ENCODE assay signal across 9 mouse cellular contexts in genomic region chr16:18127871-18128563, GRCm38 (mm10). TPM values are rescaled to one million over a fixed set of nuclear protein-coding genes. Genes with fewer than 3 reads are reported as not detected.
DNase-seq lines count a peak whose midpoint lies in the region; ATAC-seq and TF ChIP-seq lines count a peak whose summit lies in the region.
"Had no signal": no experiment of that assay in that cellular context is flagged by ENCODE, and none has a peak within 500 bp of the region (broad histone marks: within the 10 kb centered on the region; RNA-seq: fewer than 3 reads in every experiment).

No protein-coding gene starts in this region.

- no peak overlapping the region for H3K27ac ChIP-seq in testis, adult 2 months (ENCODE audit: control insufficient read depth, insufficient read depth, low read depth, low read length)
- H3K27ac ChIP-seq in hindbrain, embryonic 13.5 days, result peak overlapping the region; percentile 89
- peak overlapping the region; percentile 88 for H3K27ac ChIP-seq in midbrain, embryonic 14.5 days (replicated peaks; ENCODE audit: low read depth, low read length)

- H3K36me3 ChIP-seq in testis, adult 2 months (ENCODE audit: control insufficient read depth, insufficient read depth, low read length), result no peaks in the 10 kb centered on the region
- H3K36me3 ChIP-seq in hindbrain, embryonic 13.5 days, result no peaks in the 10 kb centered on the region
- no peaks in the 10 kb centered on the region for H3K36me3 ChIP-seq in midbrain, embryonic 14.5 days (ENCODE audit: control insufficient read depth, insufficient read depth, low read length)

- TF ChIP-seq POLR2A in testis, adult 2 months (IDR thresholded peaks at IDR 0.05; ENCODE audit: control insufficient read depth, low read depth, low read length), result no peak

- TF ChIP-seq CTCF in testis, adult 2 months (IDR thresholded peaks at IDR 0.05; ENCODE audit: control insufficient read depth, insufficient read depth, insufficient replicate concordance, low read depth, low read length), result no peak

- H3K9ac ChIP-seq in hindbrain, embryonic 13.5 days, result peak overlapping the region; percentile 91
- H3K9ac ChIP-seq in midbrain, embryonic 14.5 days (replicated peaks; ENCODE audit: low read length), result peak overlapping the region; percentile 90

- H3K9me3 ChIP-seq in hindbrain, embryonic 13.5 days, result no peaks in the 10 kb centered on the region
- H3K9me3 ChIP-seq in midbrain, embryonic 14.5 days (ENCODE audit: control insufficient read depth, low read length), result no peaks in the 10 kb centered on the region

- WGBS in hindbrain, embryonic 13.5 days, result 2% methylated on average over 52 of the region's 52 CpGs
- 1% methylated on average over 52 of the region's 52 CpGs for WGBS in midbrain, embryonic 14.5 days

- peak overlapping the region; percentile 73 for H3K4me2 ChIP-seq in hindbrain, embryonic 13.5 days
- H3K4me2 ChIP-seq in midbrain, embryonic 14.5 days (ENCODE audit: low read length), result peak overlapping the region; percentile 76

- no peaks in the 10 kb centered on the region for H3K27me3 ChIP-seq in testis, adult 2 months (ENCODE audit: control insufficient read depth, insufficient read depth, low read length)
- peaks cover 46% of the 10 kb centered on the region for H3K27me3 ChIP-seq in hindbrain, embryonic 13.5 days
- no peaks in the 10 kb centered on the region for H3K27me3 ChIP-seq in midbrain, embryonic 14.5 days (ENCODE audit: control insufficient read depth, insufficient read depth, low read length)

- peak; percentile 56 to 62 for DNase-seq in cerebellum, postnatal 10 days
- no peak for DNase-seq in cerebellum, adult 9-10 months
- DNase-seq in testis, postnatal 10 days (ENCODE audit: low spot score), result no peak
- peak; percentile 60 for DNase-seq in midbrain, embryonic 14.5 days
- no peak for DNase-seq in adrenal gland, adult (ENCODE audit: inconsistent age in 2 of 2, low spot score in 1 of 2)
- no peak for DNase-seq in adrenal gland, postnatal 10 days

- peak; percentile 32 for ATAC-seq in hindbrain, embryonic 13.5 days (ENCODE audit: low FRiP score)
- ATAC-seq in midbrain, embryonic 14.5 days (ENCODE audit: low FRiP score, low TSS enrichment), result peak; percentile 51

- peaks cover 3% of the 10 kb centered on the region for H3K4me1 ChIP-seq in testis, adult 2 months (ENCODE audit: control insufficient read depth, insufficient read depth, low read length)
- peaks cover 40% of the 10 kb centered on the region for H3K4me1 ChIP-seq in hindbrain, embryonic 13.5 days (replicated peaks)
- H3K4me1 ChIP-seq in midbrain, embryonic 14.5 days (ENCODE audit: control insufficient read depth, insufficient read depth, low read length), result peaks cover 22% of the 10 kb centered on the region

- H3K4me3 ChIP-seq in testis, adult 2 months (ENCODE audit: control insufficient read depth, low read depth, low read length), result peak overlapping the region; percentile 22
- H3K4me3 ChIP-seq in hindbrain, embryonic 13.5 days, result peak overlapping the region; percentile 77
- peak overlapping the region; percentile 75 for H3K4me3 ChIP-seq in midbrain, embryonic 14.5 days (replicated peaks; ENCODE audit: low read depth, low read length)

RNA-seq across cellular contexts. Expression of gene Rtn4r, which starts 0.6 kb away (rescaled TPM):
- polyA plus RNA-seq in testis, adult 2 months (2012; rRNA removed), result 0.11 and 0.18 TPM in 2 replicates
- 14.0 TPM in 2 replicates for polyA plus RNA-seq in hindbrain, embryonic 13.5 days (2015; fragmentation: Nextera tagmentation; extraction: Ambion mirVana)
- 18.6 and 28.6 TPM in 2 replicates for polyA plus RNA-seq in midbrain, embryonic 14.5 days (2014; fragmentation: Nextera tagmentation; extraction: Ambion mirVana)
- total RNA-seq in adrenal gland, postnatal 10 days (2021), result under 1 TPM; 0.66 to 0.94 TPM
- total RNA-seq: hematopoietic stem cell, adult 5-6 weeks had no signal

RNA-seq across cellular contexts. Expression of gene Prodh, which starts 38.0 kb away (rescaled TPM):
- polyA plus RNA-seq in testis, adult 2 months (2012; rRNA removed), result 4.4 and 5.1 TPM in 2 replicates
- polyA plus RNA-seq in hindbrain, embryonic 13.5 days (2015; fragmentation: Nextera tagmentation; extraction: Ambion mirVana), result 4.8 TPM in 2 replicates
- polyA plus RNA-seq in midbrain, embryonic 14.5 days (2014; fragmentation: Nextera tagmentation; extraction: Ambion mirVana), result 3.3 and 4.0 TPM in 2 replicates
- 10 to 100 TPM; 14.9 to 16.5 TPM for total RNA-seq in adrenal gland, postnatal 10 days (2021)

Comparison
In these comparisons a context has a peak if more than half of its experiments do, and no peak if none do; other contexts are left out.
1. DNase-seq: peak in cerebellum, postnatal 10 days (2 of 2) and midbrain, embryonic 14.5 days (single experiment); none in cerebellum, adult 9-10 months (single experiment), testis, postnatal 10 days (single experiment), adrenal gland, adult (0 of 2) and adrenal gland, postnatal 10 days (single experiment).
2. H3K4me3 ChIP-seq: peak in every context shown above with its lines; median percentile 77 in hindbrain, embryonic 13.5 days; 75 in midbrain, embryonic 14.5 days; 22 in testis, adult 2 months.
3. RNA of gene Rtn4r, which starts 0.6 kb away (polyA plus RNA-seq): 18.6 to 28.6 TPM in midbrain, embryonic 14.5 days and 14.0 TPM in hindbrain, embryonic 13.5 days; 0.11 to 0.18 TPM in testis, adult 2 months; every median in the first group is over 10 times any median in the second.